Mouse (Mus musculus): ENCODE results near the gene Fmo6. TPM values are rescaled to one million over a fixed set of nuclear protein-coding genes. Genes with fewer than 3 reads are reported as not detected.

Fmo6 gene
- polyA plus RNA-seq, 1 experiment from 2014 or later = not detected

- no peak for TF ChIP-seq CTCF (IDR thresholded peaks at IDR 0.05; ENCODE audit: low read depth)
- no peak overlapping the region for H3K4me3 ChIP-seq (replicated peaks; ENCODE audit: low read depth, low read length)
- DNase-seq (ENCODE audit: low spot score) = no peak
- H3K27me3 ChIP-seq (ENCODE audit: insufficient read depth, low read length) = no peaks in the 10 kb centered on the region
- no peak overlapping the region for H3K9ac ChIP-seq (ENCODE audit: low read depth, low read length)
- no peak overlapping the region for H3K4me2 ChIP-seq (ENCODE audit: low read length)
- no peaks in the 10 kb centered on the region for H3K4me1 ChIP-seq (replicated peaks; ENCODE audit: insufficient read depth, low read length)
- H3K36me3 ChIP-seq (ENCODE audit: insufficient read depth, low read length) = no peaks in the 10 kb centered on the region
- no peak for ATAC-seq (replicated peaks; ENCODE audit: low FRiP score, low read depth)
- H3K27ac ChIP-seq = no peak overlapping the region
- H3K9me3 ChIP-seq (replicated peaks; ENCODE audit: low read length) = no peaks in the 10 kb centered on the region
- 75% methylated on average over 4 of the region's 4 CpGs for WGBS
These were observed 2.8 kb downstream of the Fmo6 start for GRCm38 (mm10) chr1:162934374-162935012.

DNA sequence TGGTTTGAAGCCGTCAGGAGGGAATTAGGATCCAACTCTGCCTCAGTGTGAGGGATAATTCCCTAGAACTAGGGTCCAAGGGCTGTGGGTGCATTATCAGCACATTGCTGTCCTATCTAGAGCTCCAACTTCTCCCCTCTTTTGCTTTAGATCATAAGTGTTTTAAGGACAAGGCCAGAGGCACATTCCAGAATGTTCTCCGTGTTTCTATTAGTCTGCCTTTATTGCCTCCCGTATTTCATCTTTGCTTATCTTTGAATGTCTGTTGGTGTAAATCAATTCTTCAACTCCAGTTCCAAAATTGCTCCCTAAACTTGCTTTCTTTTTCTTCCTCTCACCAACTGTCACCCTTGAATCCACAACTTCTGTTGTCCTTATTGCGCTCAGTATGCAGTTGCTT lies 4.9 kb downstream of the Fmo6 start:
- Histone ChIP-seq H3K4me1 (replicated peaks; ENCODE audit: insufficient read depth, low read length) (no peaks in the 10 kb centered on the region), H3K27ac (no peak overlapping the region; the same call in 1 of the 2 replicates), H3K4me2 (ENCODE audit: low read length) (no peak overlapping the region), H3K36me3 (ENCODE audit: insufficient read depth, low read length) (no peaks in the 10 kb centered on the region), H3K4me3 (replicated peaks; ENCODE audit: low read depth, low read length) (no peak overlapping the region), H3K27me3 (ENCODE audit: insufficient read depth, low read length) (no peaks in the 10 kb centered on the region), H3K9me3 (replicated peaks; ENCODE audit: low read length) (no peaks in the 10 kb centered on the region), H3K9ac (ENCODE audit: low read depth, low read length) (no peak overlapping the region)
- DNase-seq (ENCODE audit: low spot score) = peak; percentile 73
- no peak for TF ChIP-seq CTCF (IDR thresholded peaks at IDR 0.05; ENCODE audit: low read depth)
- 68% methylated on average over 4 of the region's 4 CpGs for WGBS
- no peak for ATAC-seq (replicated peaks; ENCODE audit: low FRiP score, low read depth)

DNA sequence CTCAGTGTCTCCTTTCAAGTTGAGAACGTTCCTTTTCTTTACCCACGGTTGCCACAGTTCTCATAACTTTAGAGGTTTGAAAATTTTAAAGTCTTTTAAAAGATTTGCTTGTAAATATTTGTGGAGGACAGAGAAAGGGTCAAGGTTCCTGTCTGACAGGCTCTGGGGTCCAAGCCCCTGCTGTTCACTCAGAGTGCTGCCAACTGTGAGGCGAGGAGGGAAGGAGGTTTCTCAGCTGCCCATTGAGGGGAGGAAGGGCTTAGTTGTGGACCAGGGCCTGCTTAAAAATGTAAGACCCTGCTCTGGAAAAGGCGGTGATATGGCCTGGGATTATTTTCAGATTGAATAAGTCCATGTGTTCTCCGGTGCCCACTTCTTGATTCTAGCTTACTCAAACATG lies 5.4 kb downstream of the Fmo6 start:
- no peak for DNase-seq (ENCODE audit: low spot score)
- ATAC-seq (replicated peaks; ENCODE audit: low FRiP score, low read depth) = no peak
- no peak overlapping the region for H3K4me3 ChIP-seq (replicated peaks; ENCODE audit: low read depth, low read length)

DNA sequence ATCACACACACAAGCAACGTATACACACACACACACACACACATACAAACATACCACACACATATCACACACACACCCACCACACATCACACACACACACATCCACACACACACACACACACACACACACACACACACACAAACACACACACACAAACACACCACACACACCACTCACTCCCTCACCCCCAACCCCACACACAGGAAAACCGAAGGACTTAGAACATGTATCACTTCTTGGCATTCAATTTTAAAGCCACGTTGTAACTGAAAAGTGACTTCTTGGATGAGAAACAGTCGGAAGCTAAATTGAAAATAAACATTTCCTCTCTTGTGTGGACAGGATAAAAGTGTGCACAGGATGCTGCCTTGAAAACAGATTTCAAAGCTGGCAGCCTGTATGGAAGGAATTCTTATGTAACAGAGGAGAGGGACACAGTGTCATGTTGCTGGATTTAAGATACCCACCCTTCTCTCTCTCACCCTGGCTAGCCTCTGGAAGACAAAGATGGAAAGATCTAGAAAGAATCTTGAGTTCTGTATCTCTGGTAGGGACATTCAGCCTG lies 5.9 kb downstream of the Fmo6 start:
- 60% methylated on average over 4 of the region's 4 CpGs for WGBS
- no peak overlapping the region; the same call in 1 of the 2 replicates for H3K27ac ChIP-seq
- H3K4me3 ChIP-seq (replicated peaks; ENCODE audit: low read depth, low read length) = no peak overlapping the region
- H3K9me3 ChIP-seq (replicated peaks; ENCODE audit: low read length) = no peaks in the 10 kb centered on the region
- no peak overlapping the region for H3K9ac ChIP-seq (ENCODE audit: low read depth, low read length)
- H3K36me3 ChIP-seq (ENCODE audit: insufficient read depth, low read length) = no peaks in the 10 kb centered on the region
- H3K4me1 ChIP-seq (replicated peaks; ENCODE audit: insufficient read depth, low read length) = no peaks in the 10 kb centered on the region
- H3K27me3 ChIP-seq (ENCODE audit: insufficient read depth, low read length) = no peaks in the 10 kb centered on the region
- ATAC-seq (replicated peaks; ENCODE audit: low FRiP score, low read depth) (no peak), DNase-seq (ENCODE audit: low spot score) (peak; percentile 41)
- no peak overlapping the region for H3K4me2 ChIP-seq (ENCODE audit: low read length)
- no peak for TF ChIP-seq CTCF (IDR thresholded peaks at IDR 0.05; ENCODE audit: low read depth)

More for the DNA sequence above, 5.4 kb downstream of the Fmo6 start:
- no peaks in the 10 kb centered on the region for H3K9me3 ChIP-seq (replicated peaks; ENCODE audit: low read length)
- no peak overlapping the region for H3K9ac ChIP-seq (ENCODE audit: low read depth, low read length)
- WGBS = 79% methylated on average over 5 of the region's 5 CpGs
- TF ChIP-seq CTCF (IDR thresholded peaks at IDR 0.05; ENCODE audit: low read depth) = no peak
- no peak overlapping the region; the same call in 1 of the 2 replicates for H3K27ac ChIP-seq
- no peaks in the 10 kb centered on the region for H3K4me1 ChIP-seq (replicated peaks; ENCODE audit: insufficient read depth, low read length)
- H3K4me2 ChIP-seq (ENCODE audit: low read length) = no peak overlapping the region
- H3K36me3 ChIP-seq (ENCODE audit: insufficient read depth, low read length) = no peaks in the 10 kb centered on the region
- no peaks in the 10 kb centered on the region for H3K27me3 ChIP-seq (ENCODE audit: insufficient read depth, low read length)

- Histone ChIP-seq H3K9me3 (replicated peaks; ENCODE audit: low read length) (no peaks in the 10 kb centered on the region), H3K27me3 (ENCODE audit: insufficient read depth, low read length) (no peaks in the 10 kb centered on the region), H3K9ac (ENCODE audit: low read depth, low read length) (no peak overlapping the region), H3K27ac (no peak overlapping the region), H3K4me3 (replicated peaks; ENCODE audit: low read depth, low read length) (no peak overlapping the region), H3K36me3 (ENCODE audit: insufficient read depth, low read length) (no peaks in the 10 kb centered on the region), H3K4me2 (ENCODE audit: low read length) (no peak overlapping the region), H3K4me1 (replicated peaks; ENCODE audit: insufficient read depth, low read length) (no peaks in the 10 kb centered on the region)
- 65% methylated on average over 2 of the region's 2 CpGs for WGBS
- no peak for ATAC-seq (replicated peaks; ENCODE audit: low FRiP score, low read depth)
- TF ChIP-seq CTCF (IDR thresholded peaks at IDR 0.05; ENCODE audit: low read depth) = no peak
- no peak for DNase-seq (ENCODE audit: low spot score)
These were observed 6.7 kb downstream of the Fmo6 start for GRCm38 (mm10) chr1:162930631-162931030.

GRCm38 (mm10) chr1:162929146-162929545 lies 8.2 kb downstream of the Fmo6 start:
- TF ChIP-seq CTCF (IDR thresholded peaks at IDR 0.05; ENCODE audit: low read depth) = no peak
- Histone ChIP-seq H3K36me3 (ENCODE audit: insufficient read depth, low read length) (no peaks in the 10 kb centered on the region), H3K27me3 (ENCODE audit: insufficient read depth, low read length) (no peaks in the 10 kb centered on the region), H3K9ac (ENCODE audit: low read depth, low read length) (no peak overlapping the region), H3K27ac (no peak overlapping the region), H3K4me3 (replicated peaks; ENCODE audit: low read depth, low read length) (no peak overlapping the region), H3K4me2 (ENCODE audit: low read length) (no peak overlapping the region), H3K4me1 (replicated peaks; ENCODE audit: insufficient read depth, low read length) (no peaks in the 10 kb centered on the region), H3K9me3 (replicated peaks; ENCODE audit: low read length) (no peaks in the 10 kb centered on the region)
- 90% methylated on average over 3 of the region's 3 CpGs for WGBS
- DNase-seq (ENCODE audit: low spot score) (no peak), ATAC-seq (replicated peaks; ENCODE audit: low FRiP score, low read depth) (no peak)
